Mouse (Mus musculus) left cerebral cortex, adult 2 months (tissue): ENCODE data around the gene Kcnj5. TPM values are rescaled to one million over a fixed set of nuclear protein-coding genes. Genes with fewer than 3 reads are reported as not detected.

Experiments
- DNase-seq, 2 experiments: peaks; one replicate each; pipeline ENCODE4 v3.0.0; 2021 to 2022; ENCODE audit warnings: low spot score in 2 of 2, mixed read lengths in 1 of 2; ENCODE audit errors: extremely low spot score in 1 of 2
- H3K27ac ChIP-seq: fragments of 200-600 bp; 2 replicates; pipeline ENCODE4 v1.8.1; 2022
- H3K4me3 ChIP-seq: fragments of 200-600 bp; 2 replicates; pipeline ENCODE4 v1.8.1; 2022
- CTCF ChIP-seq: fragments of 200-600 bp; IDR thresholded peaks from 2 replicates; pipeline ENCODE4 v1.8.1; 2022; ENCODE audit warnings: antibody characterized with exemption, mild to moderate bottlenecking, moderate library complexity
- intact Hi-C: fragments of 180-260 bp; cut with DNase I; formaldehyde crosslinking; loops from one replicate; pipeline ENCODE4 v1.15.1; 2025
- long read RNA-seq, 2 experiments: library from polyadenylated mRNA; stranded (forward); transcript quantifications; one replicate each; pipeline ENCODE4 v2.0.0; 2021; ENCODE audit warnings: borderline mapping rate in 2 of 2
- total RNA-seq, 2 experiments: library from RNA; stranded (reverse); gene quantifications; 2 replicates each; pipeline ENCODE4 v1.2.3; 2021

Gene Kcnj5
- total RNA-seq, result under 1 TPM; 0.45 to 0.47 TPM
- long read RNA-seq, experiment 1, full-length matches to known transcripts, result 1 of 1 reads
- long read RNA-seq, experiment 1, partial matches to known transcripts, result 0 of 1 reads
- long read RNA-seq, experiment 1, other reads (novel, unspliced or antisense), result 0 of 1 reads
- long read RNA-seq, experiment 2, partial matches to known transcripts, result 0 of 1 reads
- long read RNA-seq, experiment 2, other reads (novel, unspliced or antisense), result 1 of 1 reads

GRCm38 (mm10) chr9:32344051-32344450, at the start of gene Kcnj5:
TSS of gene Kcnj5 (minus strand) at chr9:32344350.
- intact Hi-C loops, result no loop called here

DNA sequence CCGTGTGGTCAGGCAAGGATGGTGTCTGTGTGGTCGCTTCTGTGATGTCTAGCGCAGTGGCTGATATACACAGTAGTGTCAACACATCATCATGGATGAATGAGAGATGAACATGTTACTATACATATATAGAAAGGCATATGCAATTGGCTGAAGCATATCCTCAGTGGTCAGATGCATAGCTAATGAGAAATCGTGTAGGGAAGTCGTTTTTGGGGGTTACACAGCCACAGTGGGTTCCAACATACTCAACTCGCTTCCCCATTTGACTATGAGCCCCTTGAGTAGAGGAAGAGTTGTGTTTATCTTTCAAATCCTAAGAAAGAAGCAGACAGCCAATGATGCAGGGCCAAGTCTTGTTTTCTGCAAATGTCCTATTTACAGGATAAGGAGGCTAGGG, 48.6 kb upstream of the Kcnj5 start:
- Histone ChIP-seq H3K27ac (no peak overlapping the region), H3K4me3 (no peak overlapping the region)
- intact Hi-C loops, result no loop called here
- DNase-seq, result no peak
- no peak for TF ChIP-seq CTCF

More at GRCm38 (mm10) chr9:32344051-32344450, at the start of gene Kcnj5:
- no peak for TF ChIP-seq CTCF
- DNase-seq, result no peak
- Histone ChIP-seq H3K27ac (no peak within 1 kb of the TSS), H3K4me3 (peak within 1 kb of the TSS; percentile 17; the same call in 1 of the 2 replicates)

DNA sequence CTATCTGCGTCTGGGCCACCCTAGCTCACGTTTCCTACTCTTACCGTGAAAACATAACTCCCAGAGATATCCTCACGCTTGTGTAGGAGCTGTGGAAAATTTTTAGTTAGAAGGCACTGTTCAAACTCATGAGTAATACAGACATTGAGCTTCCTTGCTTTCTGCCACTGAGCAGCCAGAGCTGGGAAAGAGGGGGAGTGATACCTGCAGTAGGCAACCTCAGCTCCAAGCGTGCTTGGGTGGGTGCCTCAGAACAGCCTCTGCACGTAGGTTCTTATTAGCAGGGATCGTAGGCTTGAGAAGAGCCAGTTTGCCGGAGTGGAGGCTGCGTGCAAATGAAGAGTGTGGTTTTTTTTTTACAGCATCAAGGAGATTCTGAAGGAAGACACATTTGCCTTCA, 47.6 kb upstream of the Kcnj5 start:
- DNase-seq, result peak; percentile 46 to 63
- intact Hi-C loops, result no loop called here
- H3K27ac ChIP-seq, result no peak overlapping the region
- no peak overlapping the region for H3K4me3 ChIP-seq
- no peak for TF ChIP-seq CTCF

- TF ChIP-seq CTCF, result no peak
- H3K27ac ChIP-seq, result no peak overlapping the region
- DNase-seq, result no peak
- H3K4me3 ChIP-seq, result no peak overlapping the region
- intact Hi-C loops, result no loop called here
Observed at GRCm38 (mm10) chr9:32391092-32391491, 46.9 kb upstream of the Kcnj5 start.

DNA sequence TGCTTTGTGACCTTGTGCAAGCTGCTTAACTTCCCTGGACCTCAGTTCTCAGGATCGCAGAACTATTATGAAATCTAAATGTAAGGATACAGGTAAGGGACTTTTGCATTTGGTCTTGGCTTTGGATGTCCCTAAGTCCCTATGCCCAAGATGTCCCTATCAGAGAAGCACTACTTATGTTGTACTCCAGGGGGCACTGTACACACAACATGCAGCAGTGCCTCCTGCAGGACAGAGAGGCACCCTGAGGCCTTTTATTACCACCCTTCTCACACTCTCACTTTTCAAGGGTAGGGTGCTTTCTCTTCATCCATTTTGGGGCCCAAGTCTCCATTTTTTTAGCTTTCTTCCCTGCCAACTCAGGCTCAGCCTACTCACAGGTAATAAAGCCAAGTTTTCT, 44.0 kb upstream of the Kcnj5 start:
- no peak overlapping the region for H3K27ac ChIP-seq
- no peak for DNase-seq
- no peak overlapping the region for H3K4me3 ChIP-seq
- intact Hi-C loops, result no loop called here
- peak; percentile 46 for TF ChIP-seq CTCF

GRCm38 (mm10) chr9:32384906-32385305, 40.8 kb upstream of the Kcnj5 start:
- intact Hi-C loops, result no loop called here
- DNase-seq, result no peak
- no peak for TF ChIP-seq CTCF

GRCm38 (mm10) chr9:32376863-32377590, 32.9 kb upstream of the Kcnj5 start:
- Histone ChIP-seq H3K27ac (no peak overlapping the region), H3K4me3 (no peak overlapping the region)
- DNase-seq, result no peak
- intact Hi-C loops, result no loop called here
- TF ChIP-seq CTCF, result no peak

More at GRCm38 (mm10) chr9:32384906-32385305, 40.8 kb upstream of the Kcnj5 start:
- no peak overlapping the region for H3K4me3 ChIP-seq
- no peak overlapping the region for H3K27ac ChIP-seq

- TF ChIP-seq CTCF, result no peak
- Histone ChIP-seq H3K27ac (no peak overlapping the region), H3K4me3 (no peak overlapping the region)
- DNase-seq, result no peak
- intact Hi-C loops, result no loop called here
Observed at GRCm38 (mm10) chr9:32376031-32376430, 31.9 kb upstream of the Kcnj5 start.

DNA sequence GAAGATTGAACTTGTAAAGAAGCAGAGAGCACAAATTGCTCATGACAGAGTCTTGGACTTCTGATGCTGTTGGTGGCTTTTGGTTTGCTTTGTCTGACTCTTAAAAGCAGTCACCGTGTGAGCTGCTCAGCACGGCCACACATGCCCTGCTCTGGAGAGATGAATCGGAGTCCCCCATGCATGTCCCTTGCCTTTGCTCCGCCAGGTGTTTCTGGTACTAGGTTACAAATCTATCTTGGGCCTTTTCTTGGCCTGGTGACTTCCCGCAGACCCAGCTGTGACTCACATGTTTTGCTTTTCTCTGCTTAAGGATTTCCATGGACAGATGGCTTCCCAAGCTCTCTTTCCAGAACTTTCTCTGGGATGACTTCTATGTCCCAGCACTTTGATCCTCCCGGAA, 29.5 kb upstream of the Kcnj5 start:
- intact Hi-C loops, result no loop called here

DNA sequence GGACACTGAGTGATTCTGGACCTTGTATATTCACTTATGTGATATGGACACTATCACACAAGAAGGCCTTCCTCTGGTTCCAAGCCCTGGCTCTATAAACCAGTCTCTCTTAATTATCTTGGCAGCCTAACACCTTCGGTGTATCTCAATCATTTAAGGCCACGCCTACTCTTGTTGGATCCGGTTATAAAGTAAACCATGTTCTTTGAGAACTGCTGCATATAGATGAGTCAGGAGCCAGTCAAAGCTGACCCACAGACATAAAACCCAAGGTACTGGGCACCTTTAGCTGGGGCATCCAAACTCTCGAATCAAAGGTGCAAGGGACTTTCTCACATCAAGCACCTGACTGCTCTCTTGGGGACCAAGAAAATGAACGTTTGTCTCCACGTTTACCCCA, 28.1 kb upstream of the Kcnj5 start, which contains the start of gene Kcnj1:
TSS of gene Kcnj1 (plus strand) at position 292 of the 400 bp plus-strand sequence.
- no peak for TF ChIP-seq CTCF
- no peak for DNase-seq

More for the DNA sequence above, 29.5 kb upstream of the Kcnj5 start:
- H3K27ac ChIP-seq, result no peak overlapping the region
- TF ChIP-seq CTCF, result no peak
- H3K4me3 ChIP-seq, result no peak overlapping the region
- DNase-seq, result no peak

GRCm38 (mm10) chr9:32369388-32369787, 25.2 kb upstream of the Kcnj5 start:
- no peak for DNase-seq
- TF ChIP-seq CTCF, result no peak

More for the DNA sequence above, 28.1 kb upstream of the Kcnj5 start, which contains the start of gene Kcnj1:
- intact Hi-C loops, result no loop called here
- Histone ChIP-seq H3K4me3 (no peak within 1 kb of the TSS), H3K27ac (no peak within 1 kb of the TSS)

GRCm38 (mm10) chr9:32368812-32369211, 24.7 kb upstream of the Kcnj5 start:
- no peak for DNase-seq
- H3K4me3 ChIP-seq, result no peak overlapping the region
- H3K27ac ChIP-seq, result no peak overlapping the region
- intact Hi-C loops, result no loop called here
- no peak for TF ChIP-seq CTCF

More at GRCm38 (mm10) chr9:32369388-32369787, 25.2 kb upstream of the Kcnj5 start:
- H3K27ac ChIP-seq, result no peak overlapping the region
- intact Hi-C loops, result no loop called here
- H3K4me3 ChIP-seq, result no peak overlapping the region
